Mouse (Mus musculus) ES-Bruce4 (cell line): Measurements from ENCODE around the gene Sdf2.

Experiments
- CTCF ChIP-seq: IDR thresholded peaks from one replicate; pipeline ENCODE4 v1.8.1; 2011; ENCODE audit warnings: low read depth, low read length
- EP300 ChIP-seq: IDR thresholded peaks from 2 replicates; pipeline ENCODE4 v1.6.1; 2011; ENCODE audit warnings: low read depth, low read length; ENCODE audit not compliant: insufficient read depth
- POLR2A ChIP-seq: IDR thresholded peaks from one replicate; pipeline ENCODE4 v1.8.1; 2011; ENCODE audit warnings: low read length; ENCODE audit not compliant: insufficient read depth

- no peak for TF ChIP-seq CTCF
- no peak for TF ChIP-seq POLR2A
- TF ChIP-seq EP300, result no peak
Observed at GRCm38 (mm10) chr11:78211513-78211912, 34.0 kb upstream of the Sdf2 start.
